Mouse (Mus musculus): Measurements from ENCODE around the gene Pgam2. TPM values are rescaled to one million over a fixed set of nuclear protein-coding genes. Genes with fewer than 3 reads are reported as not detected.

Pgam2 gene
- polyA plus RNA-seq, 1 experiment from 2014 or later, result 3.7 TPM

DNA sequence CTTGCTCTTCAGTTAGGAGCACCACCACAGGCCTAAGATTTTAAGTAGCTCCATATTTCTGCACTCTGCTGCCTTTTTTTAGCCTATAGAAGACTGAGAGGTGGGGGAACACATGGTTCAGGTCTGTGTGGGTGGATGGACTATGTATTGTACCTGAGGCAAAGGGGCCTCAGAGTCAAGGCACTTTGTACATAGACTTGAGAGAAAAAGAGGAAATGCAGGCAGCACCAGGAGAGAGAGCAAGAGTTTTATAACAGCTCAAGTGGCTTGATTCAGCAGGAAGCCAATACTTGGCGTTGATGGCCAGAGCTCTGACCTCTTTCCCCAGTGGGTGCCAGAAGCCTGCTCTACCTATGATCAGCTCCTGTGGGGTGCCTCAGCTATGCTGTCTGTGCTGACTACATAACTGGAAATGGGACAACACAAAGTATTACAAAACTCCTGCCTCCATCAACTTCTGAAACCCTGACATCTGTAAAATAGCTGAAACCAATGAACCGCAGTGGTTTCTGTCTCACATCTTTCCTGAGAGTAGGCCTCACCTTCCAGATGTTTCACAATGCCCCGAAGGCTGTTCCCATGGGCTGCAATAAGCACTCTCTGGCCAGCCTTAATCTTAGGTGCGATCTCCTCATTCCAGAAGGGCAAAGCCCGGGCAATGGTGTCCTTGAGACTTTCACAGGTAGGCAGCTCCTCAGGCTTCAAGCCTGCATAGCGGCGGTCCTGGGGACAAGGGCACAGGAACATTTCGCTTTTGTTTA, 896 bp downstream of the Pgam2 start:
- Histone ChIP-seq H3K4me2 (no peak overlapping the region), H3K4me1 (peaks cover 6% of the 10 kb centered on the region; the same call in 1 of the 2 replicates), H3K4me3 (replicated peaks) (no peak overlapping the region), H3K9me3 (peaks cover 2% of the 10 kb centered on the region; the same call in 1 of the 2 replicates), H3K36me3 (replicated peaks) (peaks cover 40% of the 10 kb centered on the region), H3K9ac (no peak overlapping the region; the same call in 1 of the 2 replicates), H3K27me3 (no peaks in the 10 kb centered on the region), H3K27ac (no peak overlapping the region)
- WGBS, result 85% methylated on average over 8 of the region's 8 CpGs
- ATAC-seq (ENCODE audit: low FRiP score), result 0 out of 2 replicates have a peak, but pooled peaks have one; percentile 10

DNA sequence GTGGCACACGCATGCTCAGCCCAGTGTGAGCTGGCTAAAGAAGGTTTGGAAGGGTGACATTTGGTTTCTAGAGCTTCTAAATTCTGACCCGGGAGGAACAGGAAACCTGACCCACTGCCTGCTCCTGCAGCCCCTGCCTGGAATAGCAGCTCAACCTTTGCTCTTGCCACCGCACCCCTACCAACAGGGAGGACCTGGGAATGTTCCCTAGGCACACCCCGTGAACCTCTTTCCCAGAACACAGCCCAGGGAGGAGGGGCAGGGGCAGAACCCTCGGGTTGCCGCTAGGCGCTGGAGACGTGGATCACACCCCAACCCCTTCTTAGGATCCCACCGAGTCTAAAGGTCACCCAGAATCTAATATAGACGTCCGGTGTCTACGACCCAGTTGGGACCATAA, 1.5 kb downstream of the Pgam2 start:
- H3K27me3 ChIP-seq, result no peaks in the 10 kb centered on the region
- H3K27ac ChIP-seq, result no peak overlapping the region
- ATAC-seq (ENCODE audit: low FRiP score), result 0 out of 2 replicates have a peak, but pooled peaks have one; percentile 24
- H3K4me3 ChIP-seq (replicated peaks), result no peak overlapping the region
- H3K4me2 ChIP-seq, result no peak overlapping the region
- no peak overlapping the region for H3K9ac ChIP-seq
- 74% methylated on average over 12 of the region's 12 CpGs for WGBS
- H3K36me3 ChIP-seq (replicated peaks), result peaks cover 46% of the 10 kb centered on the region
- no peaks in the 10 kb centered on the region for H3K9me3 ChIP-seq
- H3K4me1 ChIP-seq, result peaks cover 6% of the 10 kb centered on the region; the same call in 1 of the 2 replicates

DNA sequence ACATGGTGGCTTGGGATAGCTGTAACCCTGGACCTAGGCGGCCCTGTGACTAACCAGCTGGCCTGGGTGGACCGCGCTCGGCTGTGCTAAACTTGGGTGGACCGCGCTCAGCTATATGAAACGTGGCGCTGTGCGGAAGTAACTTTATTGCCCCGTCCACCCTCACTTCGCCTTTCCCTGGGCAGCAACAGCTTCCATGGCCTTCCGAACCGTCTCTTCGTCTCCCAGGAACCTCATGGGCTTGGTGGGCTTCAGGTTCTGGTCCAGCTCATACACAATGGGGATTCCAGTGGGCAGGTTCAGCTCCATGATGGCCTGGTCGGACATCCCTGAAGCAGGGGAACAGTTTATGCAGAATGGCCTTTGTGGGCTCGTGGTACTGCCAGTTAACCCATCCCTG, 2.0 kb downstream of the Pgam2 start:
- Histone ChIP-seq H3K27me3 (no peaks in the 10 kb centered on the region), H3K27ac (no peak overlapping the region), H3K9ac (no peak overlapping the region), H3K36me3 (replicated peaks) (peaks cover 51% of the 10 kb centered on the region), H3K4me1 (peaks cover 6% of the 10 kb centered on the region; the same call in 1 of the 2 replicates), H3K9me3 (no peaks in the 10 kb centered on the region), H3K4me3 (replicated peaks) (no peak overlapping the region), H3K4me2 (no peak overlapping the region)
- ATAC-seq (ENCODE audit: low FRiP score), result no peak
- WGBS, result 97% methylated on average over 16 of the region's 16 CpGs

DNA sequence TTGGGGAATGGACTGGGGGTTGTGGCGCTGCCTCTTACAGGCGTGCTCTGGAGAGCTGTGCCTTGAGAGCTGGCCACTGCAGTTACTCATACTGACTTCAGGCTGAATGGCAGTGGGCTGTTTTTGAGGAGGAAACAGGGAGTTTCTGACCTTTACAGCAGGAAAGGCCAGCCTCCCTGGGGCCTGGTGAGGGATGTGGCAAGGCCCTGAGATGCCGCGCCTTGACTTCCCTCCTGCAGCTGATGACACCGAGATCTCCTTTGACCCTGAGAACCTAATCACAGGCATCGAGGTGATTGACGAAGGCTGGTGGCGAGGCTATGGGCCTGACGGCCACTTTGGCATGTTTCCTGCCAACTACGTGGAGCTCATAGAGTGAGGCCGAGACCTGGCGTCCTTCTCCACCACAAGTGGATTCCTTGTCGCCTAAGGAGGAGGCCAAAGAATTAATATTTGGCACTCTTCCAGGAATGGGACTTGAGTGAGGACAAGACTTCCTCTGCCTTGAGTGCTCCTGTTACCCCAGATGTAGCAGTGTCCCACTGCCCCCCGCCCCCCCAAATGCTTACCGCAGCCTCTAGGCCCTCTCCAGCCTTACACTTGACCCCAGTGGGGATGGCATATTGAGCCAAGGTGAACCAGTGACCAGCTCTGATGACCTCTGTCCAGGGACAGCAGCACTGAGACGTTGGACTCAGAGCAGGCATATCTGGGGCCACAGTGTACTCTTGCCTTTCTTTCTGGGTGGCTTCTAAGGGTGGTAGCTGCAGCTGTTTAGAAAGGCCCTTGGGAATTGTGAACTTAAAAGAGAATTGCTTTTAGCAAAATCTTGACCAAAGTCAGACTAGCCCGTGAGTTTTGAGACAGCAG, 3.7 kb downstream of the Pgam2 start:
- no peaks in the 10 kb centered on the region for H3K9me3 ChIP-seq
- H3K4me3 ChIP-seq (replicated peaks), result no peak overlapping the region
- H3K27me3 ChIP-seq, result no peaks in the 10 kb centered on the region
- no peak overlapping the region for H3K4me2 ChIP-seq
- no peak overlapping the region for H3K9ac ChIP-seq
- 89% methylated on average over 17 of the region's 17 CpGs for WGBS
- H3K27ac ChIP-seq, result no peak overlapping the region
- no peak for ATAC-seq (ENCODE audit: low FRiP score)
- peaks cover 66% of the 10 kb centered on the region for H3K36me3 ChIP-seq (replicated peaks)
- peaks cover 6% of the 10 kb centered on the region; the same call in 1 of the 2 replicates for H3K4me1 ChIP-seq

DNA sequence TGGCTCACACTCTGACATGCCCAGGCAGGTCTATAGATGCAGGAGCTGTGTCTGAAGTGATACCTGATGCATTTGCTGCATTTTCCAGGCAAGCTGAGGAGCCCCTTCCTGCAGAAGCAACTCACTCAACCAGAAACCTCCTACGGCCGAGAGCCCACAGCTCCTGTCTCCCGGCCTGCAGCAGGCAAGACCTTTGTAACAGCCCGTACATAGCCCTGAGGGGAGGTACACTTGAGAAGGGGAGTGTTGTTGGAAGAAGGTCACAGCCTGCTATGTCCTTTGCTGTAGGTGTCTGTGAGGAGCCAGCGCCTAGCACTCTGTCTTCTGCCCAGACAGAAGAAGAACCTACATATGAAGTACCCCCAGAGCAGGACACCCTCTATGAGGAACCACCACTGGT, 5.6 kb downstream of the Pgam2 start:
- H3K27me3 ChIP-seq, result no peaks in the 10 kb centered on the region
- peaks cover 84% of the 10 kb centered on the region for H3K36me3 ChIP-seq (replicated peaks)
- H3K9ac ChIP-seq, result no peak overlapping the region
- H3K4me1 ChIP-seq, result no peaks in the 10 kb centered on the region
- 93% methylated on average over 5 of the region's 5 CpGs for WGBS
- H3K27ac ChIP-seq, result no peak overlapping the region
- no peak overlapping the region for H3K4me3 ChIP-seq (replicated peaks)
- no peak for ATAC-seq (ENCODE audit: low FRiP score)
- H3K9me3 ChIP-seq, result no peaks in the 10 kb centered on the region
- no peak overlapping the region for H3K4me2 ChIP-seq

DNA sequence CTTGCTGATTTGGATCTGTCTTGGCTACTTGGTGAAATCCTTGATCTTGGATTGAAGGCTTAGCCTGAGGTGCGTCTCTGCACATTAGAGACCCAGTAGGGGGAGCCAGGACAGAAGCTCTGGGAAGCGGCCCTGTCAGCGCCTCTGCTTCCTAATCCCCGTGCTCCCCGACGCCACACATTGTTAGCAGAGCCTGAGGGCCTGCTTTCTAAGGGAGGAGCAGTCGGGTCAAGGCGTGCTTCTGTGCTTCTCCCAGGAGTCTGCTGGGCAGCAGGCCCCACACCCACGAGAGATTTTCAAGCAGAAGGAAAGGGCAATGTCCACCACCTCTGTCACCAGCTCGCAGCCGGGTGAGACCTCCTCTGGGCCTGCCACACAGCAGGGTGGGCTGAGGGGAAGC, 6.2 kb downstream of the Pgam2 start:
- 73% methylated on average over 11 of the region's 11 CpGs for WGBS
- ATAC-seq (ENCODE audit: low FRiP score), result no peak
- peaks cover 90% of the 10 kb centered on the region for H3K36me3 ChIP-seq (replicated peaks)

DNA sequence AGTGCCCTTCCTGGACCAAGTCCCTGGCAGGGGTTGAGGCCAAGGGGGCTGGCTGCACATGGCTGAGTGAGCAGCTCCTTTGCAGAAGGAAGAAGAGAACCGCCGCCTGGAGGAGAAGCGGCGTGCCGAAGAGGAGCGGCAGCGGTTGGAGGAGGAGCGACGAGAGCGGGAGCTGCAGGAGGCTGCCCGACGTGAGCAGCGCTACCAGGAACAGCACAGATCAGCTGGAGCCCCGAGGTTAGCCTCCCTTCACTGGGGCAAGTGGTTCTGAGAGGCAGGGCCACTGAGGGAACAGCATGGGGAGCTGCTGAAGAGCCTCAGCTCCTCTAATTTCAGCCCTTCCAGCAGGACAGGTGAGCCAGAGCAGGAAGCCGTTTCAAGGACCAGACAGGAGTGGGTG, 6.6 kb downstream of the Pgam2 start:
- H3K9me3 ChIP-seq, result no peaks in the 10 kb centered on the region
- ATAC-seq (ENCODE audit: low FRiP score), result no peak
- H3K36me3 ChIP-seq (replicated peaks), result peaks cover 94% of the 10 kb centered on the region
- H3K4me1 ChIP-seq, result no peaks in the 10 kb centered on the region
- H3K4me3 ChIP-seq (replicated peaks), result no peak overlapping the region
- WGBS, result 87% methylated on average over 15 of the region's 15 CpGs
- no peak overlapping the region for H3K4me2 ChIP-seq
- H3K27ac ChIP-seq, result no peak overlapping the region
- no peaks in the 10 kb centered on the region for H3K27me3 ChIP-seq
- no peak overlapping the region for H3K9ac ChIP-seq

More for the DNA sequence above, 6.2 kb downstream of the Pgam2 start:
- no peaks in the 10 kb centered on the region for H3K27me3 ChIP-seq
- H3K9me3 ChIP-seq, result no peaks in the 10 kb centered on the region
- no peak overlapping the region for H3K27ac ChIP-seq
- no peaks in the 10 kb centered on the region for H3K4me1 ChIP-seq
- no peak overlapping the region for H3K9ac ChIP-seq
- H3K4me3 ChIP-seq (replicated peaks), result no peak overlapping the region
- H3K4me2 ChIP-seq, result no peak overlapping the region

DNA sequence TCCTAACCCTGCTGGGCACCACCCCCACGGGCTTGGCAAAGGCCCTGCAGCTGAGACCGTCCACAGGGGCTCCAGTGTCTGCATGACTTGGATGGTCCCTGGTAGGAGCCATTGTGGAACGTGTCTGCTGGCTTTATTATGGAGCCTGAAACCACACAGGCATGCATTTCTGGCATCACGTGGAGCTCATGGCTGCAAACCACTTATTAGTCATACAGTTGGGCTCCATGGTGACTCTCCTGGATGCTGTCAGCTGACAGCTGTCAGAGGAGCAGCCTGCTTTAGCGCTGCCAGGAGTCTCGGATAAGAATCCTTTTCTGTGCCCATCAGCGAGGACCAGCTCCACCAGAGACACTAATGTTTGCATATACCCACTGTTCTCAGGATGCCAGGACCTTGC, 7.8 kb downstream of the Pgam2 start:
- Histone ChIP-seq H3K27ac (no peak overlapping the region), H3K4me3 (replicated peaks) (no peak overlapping the region), H3K36me3 (replicated peaks) (peaks cover 92% of the 10 kb centered on the region), H3K9me3 (no peaks in the 10 kb centered on the region), H3K9ac (no peak overlapping the region), H3K27me3 (no peaks in the 10 kb centered on the region), H3K4me2 (no peak overlapping the region), H3K4me1 (no peaks in the 10 kb centered on the region)
- 93% methylated on average over 7 of the region's 7 CpGs for WGBS
- no peak for ATAC-seq (ENCODE audit: low FRiP score)

DNA sequence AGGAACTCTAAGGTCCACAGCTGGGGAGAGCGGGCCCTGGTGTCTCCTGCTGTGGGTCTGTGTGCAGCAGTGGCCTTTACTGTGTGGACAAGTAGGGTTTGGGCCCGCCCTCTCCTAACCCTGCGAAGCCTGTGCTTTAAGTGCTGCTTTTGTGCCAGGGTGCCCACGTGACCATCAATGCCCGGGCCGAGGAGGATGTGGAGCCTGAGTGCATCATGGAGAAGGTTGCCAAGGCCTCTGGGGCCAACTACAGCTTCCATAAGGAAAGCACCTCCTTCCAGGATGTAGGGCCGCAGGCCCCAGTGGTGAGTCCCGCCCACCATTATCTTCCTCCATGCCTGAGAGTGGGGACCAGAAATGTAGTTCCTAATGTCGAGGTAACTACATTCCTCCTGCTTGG, 8.2 kb downstream of the Pgam2 start:
- no peak for ATAC-seq (ENCODE audit: low FRiP score)
- Histone ChIP-seq H3K27me3 (no peaks in the 10 kb centered on the region), H3K27ac (no peak overlapping the region), H3K36me3 (replicated peaks) (peaks cover 90% of the 10 kb centered on the region), H3K4me3 (replicated peaks) (no peak overlapping the region), H3K9ac (no peak overlapping the region), H3K4me2 (no peak overlapping the region), H3K4me1 (peaks cover 1% of the 10 kb centered on the region; the same call in 1 of the 2 replicates), H3K9me3 (no peaks in the 10 kb centered on the region)
- WGBS, result 94% methylated on average over 9 of the region's 9 CpGs

DNA sequence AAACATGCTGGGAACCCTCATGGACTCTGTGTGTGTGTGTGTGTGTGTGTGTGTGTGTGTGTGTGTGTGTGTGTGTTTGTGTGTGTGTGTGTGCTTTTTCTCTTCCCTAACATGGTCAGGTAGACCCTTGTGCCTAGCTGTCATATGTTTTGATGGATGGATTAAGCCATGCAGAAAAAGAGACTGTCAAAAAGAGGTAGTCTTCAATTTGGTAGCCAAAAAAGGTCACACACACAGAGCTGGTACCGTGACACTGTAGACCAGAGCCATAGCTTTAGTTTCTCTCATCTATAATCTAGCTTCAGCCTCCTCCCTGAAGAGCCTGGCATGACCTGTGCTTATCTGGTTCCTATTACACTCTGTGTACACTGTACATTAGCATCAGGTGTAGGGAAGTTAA, 13.1 kb downstream of the Pgam2 start:
- H3K4me1 ChIP-seq, result peaks cover 26% of the 10 kb centered on the region
- no peak overlapping the region for H3K9ac ChIP-seq

DNA sequence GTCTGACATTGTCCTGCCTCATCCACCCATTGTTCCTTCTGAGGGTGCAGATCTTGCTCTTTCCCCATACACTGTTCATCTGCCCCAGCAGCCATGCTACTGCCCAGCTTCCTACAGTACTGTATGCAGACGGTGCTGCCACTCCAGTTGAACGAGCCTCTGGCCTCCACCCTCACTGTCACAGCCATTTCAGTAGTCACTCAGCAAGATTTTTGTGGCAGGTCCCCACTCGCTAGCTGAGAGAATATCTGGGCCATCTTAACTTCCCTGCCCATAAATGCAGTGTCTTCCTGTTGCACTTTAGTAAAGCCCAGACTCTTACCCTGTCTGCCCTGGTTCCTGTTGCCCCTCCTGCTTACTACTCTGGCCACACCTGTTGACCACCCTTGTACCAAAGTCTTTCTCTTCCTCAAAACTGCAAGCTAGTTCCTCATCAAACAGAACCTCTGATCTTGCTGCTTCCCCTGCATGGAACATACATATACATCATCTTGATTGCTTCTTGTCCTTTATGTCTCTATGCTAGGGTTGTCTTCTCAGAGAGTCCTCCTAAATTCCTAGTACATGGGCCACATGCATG, 13.7 kb downstream of the Pgam2 start:
- no peak overlapping the region for H3K9ac ChIP-seq
- H3K27me3 ChIP-seq, result no peaks in the 10 kb centered on the region
- no peak overlapping the region for H3K27ac ChIP-seq
- no peak for ATAC-seq (ENCODE audit: low FRiP score)
- WGBS, result 82% methylated on average over 3 of the region's 3 CpGs
- H3K4me1 ChIP-seq, result peaks cover 26% of the 10 kb centered on the region
- H3K4me2 ChIP-seq, result peak overlapping the region; percentile 87
- H3K4me3 ChIP-seq (replicated peaks), result 0 out of 2 replicates have a peak overlapping the region, but pooled peaks have one; percentile 66
- H3K9me3 ChIP-seq, result no peaks in the 10 kb centered on the region
- H3K36me3 ChIP-seq (replicated peaks), result peaks cover 39% of the 10 kb centered on the region

More for the DNA sequence above, 13.1 kb downstream of the Pgam2 start:
- no peak for ATAC-seq (ENCODE audit: low FRiP score)
- no peaks in the 10 kb centered on the region for H3K9me3 ChIP-seq
- H3K36me3 ChIP-seq (replicated peaks), result peaks cover 45% of the 10 kb centered on the region
- no peak overlapping the region for H3K4me3 ChIP-seq (replicated peaks)
- no peak overlapping the region for H3K27ac ChIP-seq
- 96% methylated on average over 1 of the region's 1 CpGs for WGBS
- no peaks in the 10 kb centered on the region for H3K27me3 ChIP-seq
- no peak overlapping the region for H3K4me2 ChIP-seq

DNA sequence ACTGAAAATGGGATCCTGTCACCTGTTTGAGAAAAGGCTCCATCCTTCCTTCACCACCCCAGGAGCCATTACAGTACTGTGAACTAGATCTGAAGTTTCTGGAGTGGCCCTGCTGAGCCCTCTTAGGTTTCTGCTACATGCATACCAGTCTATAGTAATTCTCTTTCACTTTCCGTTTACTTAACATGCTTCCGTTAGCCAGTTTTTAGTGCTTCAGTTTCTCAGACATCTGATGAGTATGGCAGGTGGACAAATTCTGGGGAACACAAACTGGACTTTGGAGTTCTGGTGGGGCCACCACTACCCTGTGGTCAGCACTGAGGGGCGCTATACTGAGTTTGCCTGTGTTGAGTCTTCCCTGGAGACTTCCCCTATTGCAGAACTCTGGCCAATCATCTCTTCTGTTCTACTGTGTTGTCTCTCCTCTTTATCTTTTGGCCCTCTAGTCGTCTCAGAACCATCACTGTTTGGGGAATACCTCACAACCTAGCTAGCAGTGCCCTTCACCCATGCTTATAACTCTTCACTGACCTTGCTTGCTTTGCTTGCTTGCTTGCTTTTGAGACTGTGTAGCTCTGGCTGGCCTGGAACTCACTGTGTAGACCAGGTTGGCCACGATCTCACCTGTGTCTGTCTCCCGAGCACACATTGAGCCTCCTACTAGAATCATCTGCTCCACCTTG, 14.3 kb downstream of the Pgam2 start:
- no peak for ATAC-seq (ENCODE audit: low FRiP score)
- Histone ChIP-seq H3K36me3 (replicated peaks) (peaks cover 33% of the 10 kb centered on the region), H3K9ac (peak overlapping the region; percentile 74), H3K4me1 (peaks cover 26% of the 10 kb centered on the region), H3K4me2 (peak overlapping the region; percentile 87), H3K9me3 (no peaks in the 10 kb centered on the region), H3K4me3 (replicated peaks) (peak overlapping the region; percentile 66), H3K27me3 (no peaks in the 10 kb centered on the region), H3K27ac (no peak overlapping the region)
- WGBS, result 77% methylated on average over 6 of the region's 6 CpGs

All from forebrain, embryonic 12.5 days (tissue).